In genomic region chr2:181832745-181833144, GRCm38 (mm10) we compare ENCODE assay signal across 14 mouse cellular contexts.
A peak's percentile ranks its signal among the peaks of the same experiment; 100 is the strongest.
DNase-seq lines count a peak whose midpoint lies in the region.
"Had no signal": no experiment of that assay in that cellular context is flagged by ENCODE, and none has a peak within 500 bp of the region (broad histone marks: within the 10 kb centered on the region; RNA-seq: fewer than 3 reads in every experiment).

No protein-coding gene starts in this region.

- DNase-seq in cerebellum, adult 11-12 months, result peak; percentile 23
- DNase-seq in cerebellum, postnatal 14 days, result no peak
- peak; percentile 86 for DNase-seq in 3T3-L1 (ENCODE audit: low read depth, low spot score)
- DNase-seq in NIH3T3 (ENCODE audit: low read depth), result peak; percentile 55
- peak; percentile 51 to 66 for DNase-seq in cerebellum, postnatal 25 days
- no peak for DNase-seq in ovary, postnatal 36 days (ENCODE audit: low spot score)
- no peak for DNase-seq in right cerebral cortex, adult 18-20 months
- DNase-seq: heart, postnatal 14 days; kidney, adult 9 months; kidney, postnatal 36 days; layer of hippocampus, adult 9-11 months; lung, adult 18-20 months; lung, postnatal 36 days; thymus, postnatal 36 days had no signal

Comparison
In these comparisons a context has a peak if more than half of its experiments do, and no peak if none do; other contexts are left out.
1. DNase-seq: peak in cerebellum, adult 11-12 months (single experiment), 3T3-L1 (single experiment), NIH3T3 (single experiment) and cerebellum, postnatal 25 days (2 of 2); none in cerebellum, postnatal 14 days (0 of 2), ovary, postnatal 36 days (single experiment) and right cerebral cortex, adult 18-20 months (single experiment).